ENCODE assay signal across 9 mouse cellular contexts in genomic region chr13:29014827-29015604, GRCm38 (mm10).
DNase-seq lines count a peak whose midpoint lies in the region; ATAC-seq and TF ChIP-seq lines count a peak whose summit lies in the region.
"Had no signal": no experiment of that assay in that cellular context is flagged by ENCODE, and none has a peak within 500 bp of the region (broad histone marks: within the 10 kb centered on the region; RNA-seq: fewer than 3 reads in every experiment).

No protein-coding gene starts in this region.

- peak; percentile 57 for ATAC-seq in hindbrain, embryonic 15.5 days (ENCODE audit: low FRiP score, low read depth)
- ATAC-seq in neural tube, embryonic 14.5 days (ENCODE audit: low read depth): peak; percentile 68
- no peak for ATAC-seq in megakaryocyte progenitor cell, adult 5-6 weeks (replicated peaks; ENCODE audit: poor library complexity)

- TF ChIP-seq CTCF in left cerebral cortex, adult 2 months (IDR thresholded peaks at IDR 0.05): no peak

- H3K27me3 ChIP-seq in hindbrain, embryonic 15.5 days: no peaks in the 10 kb centered on the region
- no peaks in the 10 kb centered on the region for H3K27me3 ChIP-seq in neural tube, embryonic 14.5 days (ENCODE audit: control insufficient read depth, insufficient read depth, low read length)

- peak overlapping the region; percentile 83 for H3K27ac ChIP-seq in left cerebral cortex, adult 2 months
- peak overlapping the region; percentile 90 for H3K27ac ChIP-seq in hindbrain, embryonic 15.5 days (replicated peaks)
- peak overlapping the region; percentile 92 for H3K27ac ChIP-seq in neural tube, embryonic 14.5 days (ENCODE audit: low read depth, low read length)

- intact Hi-C loops in left cerebral cortex, adult 2 months (cut with DNase I): loop anchor here (2.0 to 10.0 kb wide), 3 partner anchors 56 to 822 kb away; no protein-coding TSS in a partner anchor
- intact Hi-C loops in gastrocnemius, postnatal 14 days (cut with DNase I; ENCODE audit: low total_unique reads): no loop called here

- H3K9me3 ChIP-seq in hindbrain, embryonic 15.5 days: no peaks in the 10 kb centered on the region
- no peaks in the 10 kb centered on the region for H3K9me3 ChIP-seq in neural tube, embryonic 14.5 days (ENCODE audit: control insufficient read depth, low read length)

- H3K4me3 ChIP-seq in left cerebral cortex, adult 2 months: peak overlapping the region; percentile 49
- H3K4me3 ChIP-seq in hindbrain, embryonic 15.5 days: peak overlapping the region; percentile 36
- H3K4me3 ChIP-seq in neural tube, embryonic 14.5 days (ENCODE audit: low read depth, low read length): peak overlapping the region; percentile 25

- peak overlapping the region; percentile 46 for H3K9ac ChIP-seq in hindbrain, embryonic 15.5 days
- peak overlapping the region; percentile 50 for H3K9ac ChIP-seq in neural tube, embryonic 14.5 days (replicated peaks; ENCODE audit: low read depth, low read length)

- peak overlapping the region; percentile 57 for H3K4me2 ChIP-seq in hindbrain, embryonic 15.5 days
- H3K4me2 ChIP-seq in neural tube, embryonic 14.5 days (ENCODE audit: low read depth, low read length): peak overlapping the region; percentile 41

- DNase-seq in left cerebral cortex, adult 2 months (ENCODE audit: extremely low spot score in 1 of 2, low spot score in 2 of 2): peak in 1 of 2 experiments; percentile 15
- no peak for DNase-seq in left cerebral cortex, adult 18-20 months (ENCODE audit: low spot score in 2 of 2)
- peak; percentile 42 for DNase-seq in embryo, embryonic 10.5 days (ENCODE audit: low spot score)
- DNase-seq in gastrocnemius, postnatal 14 days: no peak
- DNase-seq in kidney, postnatal 4 days: no peak
- DNase-seq: kidney, adult 11 months had no signal

- H3K4me1 ChIP-seq in hindbrain, embryonic 15.5 days (replicated peaks): peaks cover 38% of the 10 kb centered on the region
- peaks cover 17% of the 10 kb centered on the region for H3K4me1 ChIP-seq in neural tube, embryonic 14.5 days (ENCODE audit: control insufficient read depth, insufficient read depth, low read length)

- H3K36me3 ChIP-seq in hindbrain, embryonic 15.5 days: no peaks in the 10 kb centered on the region
- H3K36me3 ChIP-seq in neural tube, embryonic 14.5 days (ENCODE audit: control insufficient read depth, insufficient read depth, low read length): no peaks in the 10 kb centered on the region

- WGBS in hindbrain, embryonic 15.5 days: 9% methylated on average over 13 of the region's 13 CpGs
- WGBS in neural tube, embryonic 14.5 days: 12% methylated on average over 13 of the region's 13 CpGs
